Mouse (Mus musculus) gonadal fat pad, adult 2 months (tissue): ENCODE results near the gene Ptpn3. TPM values are rescaled to one million over a fixed set of nuclear protein-coding genes. Genes with fewer than 3 reads are reported as not detected.
"Not testable (repeated sequence)": the region's sequence is repeated elsewhere in the genome, so short reads cannot be mapped to it uniquely, and the experiment has no call there.

Source experiments
- DNase-seq: peaks from one replicate; pipeline ENCODE4 v3.0.0-alpha.2; 2012; ENCODE audit warnings: low read depth
- polyA plus RNA-seq: library from polyadenylated mRNA; depleted of rRNA; stranded (reverse); fragments of >200 nt; gene quantifications from 2 replicates; pipeline ENCODE4 v1.2.3, GENCODE M21; 2012

The Ptpn3 gene
- polyA plus RNA-seq, 1 experiment = 17.4 TPM

DNA sequence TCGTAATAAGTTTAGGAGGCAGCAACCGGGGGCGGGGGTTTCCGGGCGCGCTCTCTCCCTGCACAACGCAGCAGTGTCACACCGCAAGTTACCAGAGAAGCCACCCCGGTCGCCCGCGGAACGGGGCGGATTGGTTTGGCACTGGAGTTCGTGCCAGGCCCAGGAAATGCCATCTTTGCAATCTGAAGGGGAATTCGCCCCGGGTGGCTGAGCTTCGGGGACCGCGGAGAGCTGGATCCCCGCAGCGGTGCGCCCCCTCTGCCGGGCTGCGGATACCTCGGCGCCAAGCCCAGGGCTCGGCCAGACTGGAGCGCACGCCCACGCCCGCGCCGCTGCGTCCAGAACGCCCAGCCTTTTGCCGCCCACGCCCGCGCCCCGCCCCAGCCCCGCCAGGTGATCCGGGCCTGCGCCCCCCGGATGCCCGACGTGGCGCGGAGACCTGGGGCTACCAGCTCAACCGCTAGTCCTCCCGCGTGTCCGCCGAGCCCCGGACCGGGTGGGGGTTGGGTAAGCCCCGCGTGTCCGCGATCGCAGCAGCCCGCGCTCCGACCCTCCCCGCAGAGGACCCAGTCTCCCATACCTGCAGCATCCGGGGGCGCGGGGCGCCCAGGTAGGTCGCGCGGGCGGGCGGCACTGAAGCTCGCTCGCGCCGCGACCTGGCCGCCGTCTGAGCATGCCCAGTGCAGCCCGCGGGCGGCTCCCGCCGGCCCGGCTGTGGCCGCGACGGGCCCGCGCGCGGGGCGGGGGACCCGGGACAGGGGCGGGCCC lies 1.8 kb downstream of the Ptpn3 start:
- no peak for DNase-seq

DNA sequence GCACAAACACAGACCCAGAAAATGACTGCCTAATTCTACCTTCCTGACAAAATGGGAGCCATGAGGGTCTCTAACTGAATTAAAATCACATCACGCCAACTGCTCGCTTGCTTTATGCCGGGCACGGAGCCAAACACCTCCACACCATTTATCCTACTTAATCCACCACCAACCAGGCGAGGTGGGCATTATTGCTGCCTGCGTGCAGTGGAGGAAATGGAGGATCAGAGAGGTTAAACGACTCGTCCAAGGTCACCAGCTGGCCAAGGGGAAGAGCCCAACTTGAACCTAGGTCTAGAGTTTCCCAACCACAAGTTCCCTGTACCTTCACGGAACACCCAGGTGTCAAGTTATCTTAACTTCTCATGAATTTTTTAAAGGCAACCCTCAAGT lies 2.3 kb downstream of the Ptpn3 start:
- DNase-seq = no peak

DNA sequence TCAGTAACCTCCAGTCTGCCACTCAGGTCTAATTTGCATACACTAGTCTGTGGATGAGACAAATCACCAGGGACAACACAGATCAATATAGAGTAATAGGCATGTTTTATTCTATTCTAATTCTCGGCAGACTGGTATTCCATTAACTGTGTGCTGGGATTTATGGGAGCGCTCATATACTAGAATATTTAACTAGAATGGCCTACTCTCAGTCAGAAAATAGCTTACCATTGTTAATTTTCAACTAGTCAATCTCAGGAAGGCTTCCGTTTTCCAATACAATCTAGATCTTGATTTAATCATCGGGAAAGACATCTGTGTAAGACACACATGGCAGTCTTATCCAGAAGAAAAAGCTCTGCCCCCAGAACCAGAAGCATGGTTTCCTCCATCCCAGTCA lies 3.5 kb downstream of the Ptpn3 start:
- no peak for DNase-seq

DNA sequence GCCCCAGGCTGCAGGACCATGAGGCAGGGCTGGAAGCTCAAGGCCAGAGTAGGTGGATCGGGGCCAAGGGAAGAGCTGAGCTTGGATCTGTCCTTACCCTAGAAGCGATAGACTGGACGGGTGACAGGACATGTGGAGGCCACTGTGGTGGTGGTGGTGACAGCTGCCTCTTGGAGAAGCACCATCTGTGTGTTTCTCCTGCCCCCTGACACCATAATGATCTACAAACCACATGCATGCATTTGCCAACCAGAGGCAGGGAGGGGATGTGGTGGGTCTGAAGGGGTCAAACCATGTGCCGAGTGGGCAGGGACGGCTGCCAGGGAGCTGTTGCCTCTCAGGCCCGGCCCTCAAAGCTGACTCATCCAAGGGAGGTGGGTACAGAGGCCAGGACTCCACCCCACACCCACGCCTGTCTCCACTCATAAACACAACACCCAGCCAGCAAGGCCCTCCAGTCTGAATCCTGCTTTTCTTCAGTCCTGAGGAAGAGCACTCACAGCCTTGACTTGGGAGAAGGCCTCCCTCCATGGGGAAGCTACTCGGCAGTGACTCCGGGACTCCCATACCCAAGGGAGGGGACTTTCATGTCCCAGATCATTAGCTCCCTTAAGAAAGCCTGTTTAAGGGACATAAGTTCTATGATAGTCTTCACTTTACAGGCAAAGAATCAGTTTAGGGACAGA lies 6.5 kb downstream of the Ptpn3 start:
- no peak for DNase-seq

DNA sequence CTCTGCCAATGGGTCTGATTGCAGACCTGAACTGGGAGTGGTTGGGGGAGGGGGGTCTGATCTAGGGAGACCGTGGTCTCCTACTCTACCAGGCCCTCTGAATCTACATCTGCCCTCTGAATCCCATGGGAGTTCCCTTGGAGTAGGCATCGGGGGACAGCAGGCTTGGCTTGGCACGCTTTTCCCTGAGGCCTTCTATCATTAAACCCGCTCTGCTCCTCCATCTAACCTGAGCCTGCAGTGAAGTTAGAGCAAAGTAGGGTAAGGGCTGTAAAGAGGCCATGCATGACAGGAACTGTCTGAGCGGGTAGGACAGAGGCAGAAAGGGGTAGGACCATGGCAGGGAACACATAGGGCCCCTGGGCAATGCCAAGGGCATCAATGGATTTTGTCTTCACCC lies 9.0 kb downstream of the Ptpn3 start:
- no peak for DNase-seq

DNA sequence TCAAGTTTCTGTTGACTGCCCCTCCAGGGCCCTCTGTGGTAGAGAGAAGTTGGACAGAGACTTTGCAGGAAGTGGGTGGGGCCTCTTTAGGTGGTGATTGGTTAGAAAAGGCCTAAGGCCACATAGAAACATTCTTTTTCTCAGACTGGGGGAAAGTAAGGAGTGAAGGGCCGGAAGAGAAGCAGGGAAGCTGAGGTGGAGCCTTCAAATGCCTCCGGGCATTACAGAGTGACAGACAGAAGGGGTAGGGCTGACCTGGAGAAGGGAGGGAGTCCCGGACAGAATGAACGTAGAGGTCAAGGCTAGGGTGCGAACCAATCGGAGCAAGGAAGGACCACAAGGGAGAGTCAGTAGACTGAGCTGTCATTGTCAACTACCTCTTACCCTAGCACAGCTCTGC lies 11.6 kb downstream of the Ptpn3 start:
- DNase-seq = no peak

DNA sequence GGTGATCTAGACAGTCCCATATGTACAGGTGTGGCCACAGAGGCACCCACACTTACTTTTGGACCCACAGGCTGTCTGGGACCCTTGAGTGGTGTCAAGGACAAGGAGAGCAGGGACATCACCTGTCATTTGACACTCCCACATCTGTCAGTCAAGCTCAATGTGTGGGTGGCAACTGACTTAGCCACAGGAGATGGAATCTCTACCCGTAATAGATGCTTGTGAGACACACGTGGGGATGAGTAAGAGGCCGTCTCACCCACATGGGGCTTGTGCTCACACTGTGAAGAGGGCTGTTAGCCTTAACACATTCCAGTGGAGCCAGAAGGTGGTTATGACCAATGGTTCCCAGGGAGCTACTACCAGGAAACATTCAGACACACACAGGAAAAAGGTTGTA lies 13.8 kb downstream of the Ptpn3 start:
- DNase-seq = no peak

DNA sequence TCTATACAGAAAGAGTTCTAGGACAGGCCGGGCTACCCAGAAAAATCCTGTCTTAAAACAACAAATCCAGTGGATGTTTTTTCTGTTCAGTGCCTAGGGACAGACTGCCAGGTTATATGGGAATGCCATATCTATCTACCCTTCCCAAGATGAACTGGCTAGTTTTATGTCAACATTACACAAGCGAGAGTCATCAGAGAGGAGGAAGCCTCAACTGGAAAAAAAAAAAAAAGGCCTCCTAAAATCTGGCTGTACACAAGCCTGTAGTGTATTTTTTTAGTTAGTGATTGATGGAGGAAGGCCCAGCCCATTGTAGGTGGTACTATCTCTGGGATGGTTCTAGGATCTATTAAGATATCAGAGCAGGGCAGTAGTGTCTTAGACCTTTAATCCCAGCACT lies 16.4 kb downstream of the Ptpn3 start:
- DNase-seq = no peak

DNA sequence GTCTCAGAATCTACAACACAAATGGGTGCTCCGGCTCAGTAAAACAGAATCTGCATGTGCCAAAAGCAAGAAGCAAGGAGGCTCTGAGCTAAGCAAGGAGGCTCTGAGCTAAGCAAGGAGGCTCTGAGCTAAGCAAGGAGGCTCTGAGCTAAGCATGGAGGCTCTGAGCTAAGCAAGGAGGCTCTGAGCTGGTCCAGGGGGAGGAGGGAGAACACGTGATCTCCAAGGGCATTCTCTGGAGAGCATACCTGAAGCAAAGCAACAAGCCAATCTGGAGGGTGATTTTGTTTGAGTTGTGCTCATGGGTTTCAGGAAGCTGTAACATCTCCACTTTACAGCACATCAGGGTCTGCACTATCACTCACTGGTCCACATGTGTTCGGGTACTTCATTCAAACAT lies 18.4 kb downstream of the Ptpn3 start:
- no peak for DNase-seq

DNA sequence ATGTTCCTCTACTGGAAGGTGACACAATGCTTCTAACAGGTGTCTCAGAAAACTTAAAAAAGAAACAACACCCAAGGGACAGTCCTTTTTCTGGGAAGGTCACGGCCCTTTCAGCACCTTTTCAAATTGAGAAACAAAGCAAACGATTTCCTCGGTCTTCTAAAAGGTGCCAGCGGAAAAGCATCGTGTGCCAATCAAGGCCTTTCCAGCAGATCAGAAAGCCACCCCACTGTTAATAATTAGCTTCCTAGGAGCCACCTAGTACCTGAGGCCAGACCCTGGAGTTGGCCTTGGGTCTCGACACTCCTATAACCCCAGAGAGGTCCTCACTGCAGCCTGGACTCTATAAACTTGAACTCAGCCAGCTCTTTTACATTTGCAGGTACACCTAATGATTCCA lies 19.0 kb downstream of the Ptpn3 start:
- DNase-seq = no peak

DNA sequence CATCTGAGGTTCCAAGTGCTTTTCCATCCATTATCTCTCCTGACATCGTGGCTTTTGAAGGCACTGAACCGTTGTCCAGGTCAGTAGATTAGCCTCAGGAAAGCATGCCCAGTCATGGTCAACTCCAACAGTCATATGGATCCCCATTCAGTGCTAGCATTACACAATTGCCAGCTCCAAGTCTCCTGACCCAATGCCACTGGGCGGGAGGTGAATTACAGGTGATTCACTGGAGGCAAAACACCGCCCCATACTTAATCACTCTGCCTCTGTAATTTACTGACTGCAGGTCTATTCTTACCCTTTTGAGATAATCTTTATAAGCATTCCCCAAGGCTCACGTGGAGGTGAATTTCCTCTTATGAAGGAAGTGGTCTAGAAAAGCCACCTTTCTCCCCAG lies 19.5 kb downstream of the Ptpn3 start:
- DNase-seq = no peak

DNA sequence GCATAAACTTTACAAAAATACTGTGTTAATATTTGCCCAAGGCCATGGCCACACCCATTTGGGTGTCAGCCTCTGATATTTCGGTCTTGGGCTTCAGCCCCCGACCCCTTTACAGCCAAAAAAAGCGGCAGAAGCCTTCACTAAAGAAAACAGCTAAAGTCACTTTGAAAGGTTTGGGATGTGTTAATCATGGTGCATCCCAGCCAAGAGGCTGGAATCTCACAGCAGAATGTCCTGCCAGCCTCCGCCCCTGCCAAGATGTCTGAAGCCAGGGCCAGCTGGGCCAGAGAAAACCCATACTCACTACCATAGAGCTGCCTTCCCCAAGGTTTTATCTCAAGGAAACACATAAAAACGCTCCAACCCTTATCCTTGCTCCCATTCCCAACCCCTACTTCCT lies 20.7 kb downstream of the Ptpn3 start:
- DNase-seq = no peak

DNA sequence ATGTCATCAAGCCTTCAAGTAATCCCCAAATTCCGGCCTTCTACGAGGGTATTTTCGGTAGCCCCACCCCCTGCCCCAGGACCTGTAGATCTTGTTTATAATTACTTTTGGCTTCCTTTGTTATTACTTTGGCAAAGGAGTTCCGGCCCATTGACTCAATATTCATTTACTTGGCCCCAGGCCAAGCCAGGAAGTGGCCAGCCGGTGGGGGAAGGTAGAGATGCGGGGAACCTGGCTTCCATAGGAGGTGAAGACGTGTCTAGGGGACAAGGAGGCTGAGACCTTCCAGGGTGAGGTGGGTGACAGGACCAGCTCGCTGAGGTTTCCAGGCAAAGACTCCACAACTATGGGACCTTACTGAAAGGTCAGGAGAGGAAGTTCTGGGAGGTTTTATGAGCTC lies 22.4 kb downstream of the Ptpn3 start:
- DNase-seq = no peak

DNA sequence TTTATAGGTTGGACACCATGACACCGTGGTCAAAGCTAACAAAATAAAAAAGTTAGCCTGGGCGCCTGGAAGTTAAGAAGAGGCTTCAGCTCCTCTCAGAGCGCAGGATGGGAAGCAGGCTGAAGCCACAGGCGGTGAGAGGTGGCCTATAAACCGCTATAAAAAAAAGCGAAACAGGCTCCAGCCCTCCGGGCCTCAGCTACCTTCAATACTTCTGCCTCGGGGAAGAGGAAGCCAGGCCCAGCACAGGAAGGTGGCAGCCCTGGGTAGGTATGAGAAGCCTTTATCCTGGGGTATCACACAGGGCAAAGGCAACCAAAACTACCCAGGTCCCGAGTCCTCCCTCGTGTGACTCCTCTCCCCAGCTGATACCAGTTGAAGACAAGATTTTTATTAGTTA lies 22.8 kb downstream of the Ptpn3 start:
- no peak for DNase-seq

DNA sequence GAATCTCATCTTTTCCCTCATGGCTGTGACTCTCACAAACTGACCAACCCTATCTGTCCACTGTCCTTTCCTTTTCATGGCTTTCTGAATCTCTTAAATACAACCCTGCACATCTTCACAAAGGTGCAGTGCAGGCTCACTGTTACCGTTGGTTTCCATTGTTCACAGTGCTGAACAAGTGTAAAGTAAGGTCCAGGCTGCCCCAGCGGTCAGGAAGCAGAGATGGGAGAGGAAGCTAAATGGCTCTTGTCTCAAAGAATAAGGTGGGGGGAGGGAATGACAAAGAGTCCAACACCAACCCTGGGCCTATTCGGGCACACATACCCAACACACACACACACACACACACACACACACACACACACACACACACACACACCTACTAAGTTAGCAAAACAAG lies 24.0 kb downstream of the Ptpn3 start:
- DNase-seq = no peak

DNA sequence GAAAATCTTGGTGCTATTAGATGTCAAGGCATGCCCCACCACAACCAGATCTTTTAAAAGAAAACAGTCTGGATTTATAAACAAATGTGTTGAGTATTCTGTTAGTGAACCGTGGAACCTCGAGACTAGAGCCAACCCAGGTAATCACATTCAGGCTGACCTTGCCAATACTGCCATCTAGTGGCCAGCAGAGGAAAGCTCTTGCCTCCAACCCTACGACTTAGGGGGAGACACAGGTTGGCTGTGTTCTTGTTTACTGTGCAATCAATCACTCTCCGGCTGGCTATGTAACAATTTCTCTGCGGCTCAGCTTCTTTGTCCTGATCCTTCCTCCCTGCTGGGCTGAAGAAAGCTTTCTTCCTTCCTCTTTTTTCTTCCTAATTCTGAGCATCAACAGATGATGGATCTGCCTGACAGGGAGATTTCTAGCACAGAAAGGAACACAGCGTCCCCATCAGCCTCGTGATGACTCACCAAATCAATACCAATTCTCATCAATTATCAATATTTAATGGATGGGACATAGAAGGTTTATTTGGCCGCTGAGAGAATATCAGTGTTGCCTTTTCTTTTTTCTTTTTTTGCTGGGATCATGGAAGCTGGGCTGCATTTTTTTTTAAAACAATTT lies 26.4 kb downstream of the Ptpn3 start:
- no peak for DNase-seq

DNA sequence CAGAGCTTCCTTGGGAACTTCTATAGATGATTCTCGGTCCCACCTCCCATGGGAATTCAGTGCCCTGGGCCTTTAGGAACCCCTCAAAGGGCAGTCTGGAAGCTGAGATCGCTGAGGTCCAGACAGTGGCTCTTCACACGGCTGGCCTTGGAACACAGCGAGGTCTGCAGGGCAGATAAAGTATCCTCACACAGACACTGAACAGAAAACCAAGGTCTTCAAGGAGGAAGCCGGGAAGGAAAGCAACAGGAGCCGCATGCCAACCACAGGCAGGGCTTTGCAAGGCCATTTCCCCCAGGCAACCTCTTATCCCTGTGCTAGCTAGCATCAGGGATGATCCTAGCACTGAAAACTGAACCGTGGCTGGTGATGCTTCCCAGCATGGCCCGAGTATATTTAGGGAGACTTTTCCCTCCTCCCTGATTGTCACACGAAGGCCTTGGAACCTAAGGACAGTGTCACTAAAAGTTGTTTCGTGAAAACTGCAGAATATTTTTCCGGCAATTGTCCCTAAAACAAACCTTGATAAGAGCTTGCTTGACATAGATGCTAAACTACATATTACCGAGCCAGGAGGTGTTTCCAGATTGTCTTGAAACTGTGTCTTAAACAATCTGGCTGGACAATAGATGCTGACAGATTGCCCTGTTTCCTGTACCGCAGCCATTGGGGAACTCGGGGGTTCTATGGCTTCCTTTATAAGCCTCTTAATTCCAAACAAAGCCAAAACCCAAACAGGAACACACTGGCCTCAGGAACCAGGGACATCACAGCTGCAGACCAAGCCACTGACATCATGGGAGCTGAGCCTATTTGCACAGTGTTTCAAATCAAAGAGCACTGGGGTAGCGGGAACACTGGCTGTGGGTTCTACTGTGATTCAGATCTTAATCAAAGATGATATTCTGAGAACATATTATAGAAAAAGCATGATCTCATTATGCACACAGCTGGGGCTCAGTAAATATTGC lies 27.8 kb downstream of the Ptpn3 start:
- no peak for DNase-seq

DNA sequence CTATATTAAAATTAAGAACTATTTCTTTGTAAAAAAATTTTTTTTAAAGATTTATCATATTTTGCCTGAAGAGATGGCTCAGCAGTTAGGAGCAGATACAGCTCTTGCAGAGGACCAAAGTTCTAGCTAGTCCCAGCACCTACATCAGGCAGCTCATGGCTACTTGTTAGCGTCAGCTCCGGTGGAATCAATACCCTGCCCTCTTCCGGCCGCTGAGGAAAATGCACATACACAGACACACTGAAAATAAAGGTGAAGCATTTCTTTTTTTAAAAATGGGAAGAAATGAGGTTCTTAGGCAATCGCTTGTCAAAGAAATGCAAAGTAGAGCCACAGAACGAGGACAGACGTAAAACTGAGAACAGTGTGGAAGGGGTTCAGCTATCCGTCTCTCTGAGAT lies 30.6 kb downstream of the Ptpn3 start:
- no peak for DNase-seq

DNA sequence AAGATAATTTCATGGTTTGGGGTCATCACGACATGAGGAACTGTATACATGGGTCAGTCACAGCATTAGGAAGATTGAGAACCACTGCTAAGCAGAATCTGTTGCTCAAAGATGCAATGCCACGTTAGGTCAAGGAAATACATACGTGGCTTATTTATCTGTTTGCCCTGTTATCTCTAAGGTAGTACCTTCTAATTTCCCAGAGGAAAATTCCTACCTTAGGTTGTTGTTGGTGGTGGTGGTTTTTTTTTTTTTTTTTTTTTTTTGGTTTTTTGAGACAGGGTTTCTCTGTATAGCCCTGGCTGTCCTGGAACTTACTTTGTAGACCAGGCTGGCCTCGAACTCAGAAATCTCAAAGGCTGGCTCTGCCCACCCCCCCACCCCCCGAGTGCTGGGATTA lies 31.1 kb downstream of the Ptpn3 start:
- DNase-seq = not testable (repeated sequence)

DNA sequence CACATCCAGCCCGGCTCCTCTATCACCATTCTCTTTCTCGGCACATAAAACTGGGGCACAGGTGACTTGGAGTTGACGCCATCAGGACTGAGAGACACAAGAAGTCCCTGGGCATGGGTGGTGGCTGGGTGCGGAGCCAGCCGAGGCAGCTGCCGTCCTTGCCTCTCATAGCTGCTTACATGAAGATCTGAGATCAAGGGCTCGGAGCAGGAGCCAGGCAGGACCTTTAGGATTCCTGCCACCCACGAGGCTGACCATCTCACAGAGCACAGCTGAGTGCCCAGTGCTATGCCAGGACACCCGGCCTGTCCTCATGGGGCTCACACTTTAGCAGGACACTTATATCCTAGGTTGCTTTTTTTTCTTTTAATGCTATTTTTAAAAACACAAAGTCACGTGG lies 32.3 kb downstream of the Ptpn3 start:
- DNase-seq = no peak

DNA sequence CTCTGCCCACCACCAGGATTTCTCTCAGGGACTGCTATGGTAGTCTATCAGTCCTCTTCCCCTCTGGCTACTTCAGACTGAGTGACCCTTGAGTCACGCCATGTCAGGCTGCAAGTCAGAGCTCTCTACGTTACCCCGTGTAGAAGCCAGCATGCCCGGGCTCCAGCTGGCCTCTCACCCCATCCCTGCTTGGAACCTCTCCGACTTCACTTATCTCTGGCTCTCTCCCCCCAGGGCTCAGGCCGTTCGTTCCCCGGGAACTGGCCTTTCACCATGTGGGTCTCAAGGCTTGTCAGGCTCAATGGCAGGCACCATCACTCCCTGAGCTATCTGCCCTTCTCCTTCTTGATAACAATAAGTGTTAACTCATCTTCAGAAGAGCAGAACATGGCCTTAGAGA lies 33.3 kb downstream of the Ptpn3 start:
- no peak for DNase-seq

DNA sequence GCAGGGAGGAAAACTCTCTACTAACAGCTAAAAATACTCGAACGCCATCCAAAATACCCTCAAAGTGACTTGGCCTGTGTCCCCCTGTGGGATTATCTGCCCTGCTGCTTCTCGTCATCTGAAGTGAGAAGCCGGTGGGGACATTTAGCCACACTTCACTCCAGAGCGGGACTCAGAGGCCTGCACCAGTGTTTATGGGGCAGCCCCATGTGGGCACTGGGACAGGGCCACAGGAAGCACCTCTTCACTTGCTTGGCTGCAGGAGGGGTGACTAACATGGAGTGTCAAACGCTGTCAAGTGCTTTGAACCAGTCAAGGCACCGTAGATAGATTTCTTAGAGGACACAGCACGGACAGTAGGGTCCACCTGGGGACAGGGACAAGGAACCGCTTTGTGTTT lies 35.2 kb downstream of the Ptpn3 start:
- no peak for DNase-seq
